ENCODE assay signal across 18 mouse cellular contexts in genomic region chr1:62648116-62648515, GRCm38 (mm10). TPM values are rescaled to one million over a fixed set of nuclear protein-coding genes. Genes with fewer than 3 reads are reported as not detected.
DNase-seq lines count a peak whose midpoint lies in the region; ATAC-seq and TF ChIP-seq lines count a peak whose summit lies in the region.
"Had no signal": no experiment of that assay in that cellular context is flagged by ENCODE, and none has a peak within 500 bp of the region (broad histone marks: within the 10 kb centered on the region; RNA-seq: fewer than 3 reads in every experiment).

No protein-coding gene starts in this region.

- no peak overlapping the region for H3K4me2 ChIP-seq in forebrain, embryonic 14.5 days (ENCODE audit: low read length)
- no peak overlapping the region for H3K4me2 ChIP-seq in forebrain, postnatal 0 days (ENCODE audit: low read depth)
- 0 out of 2 replicates have a peak overlapping the region, but pooled peaks have one; percentile 6 for H3K4me2 ChIP-seq in lung, embryonic 14.5 days
- H3K4me2 ChIP-seq in intestine, postnatal 0 days (replicated peaks; ENCODE audit: low read depth): peak overlapping the region; percentile 25
- H3K4me2 ChIP-seq in stomach, embryonic 15.5 days: peak overlapping the region; percentile 10; the same call in 1 of the 2 replicates
- H3K4me2 ChIP-seq: embryonic facial prominence, embryonic 15.5 days; liver, embryonic 11.5 days had no signal

- no peaks in the 10 kb centered on the region for H3K36me3 ChIP-seq in forebrain, embryonic 14.5 days (ENCODE audit: control insufficient read depth, insufficient read depth, low read length)
- no peaks in the 10 kb centered on the region for H3K36me3 ChIP-seq in forebrain, postnatal 0 days (ENCODE audit: insufficient read depth)
- no peaks in the 10 kb centered on the region for H3K36me3 ChIP-seq in lung, embryonic 14.5 days (ENCODE audit: insufficient read depth)
- H3K36me3 ChIP-seq in intestine, postnatal 0 days (ENCODE audit: control insufficient read depth, insufficient read depth): no peaks in the 10 kb centered on the region
- no peaks in the 10 kb centered on the region for H3K36me3 ChIP-seq in stomach, embryonic 15.5 days
- H3K36me3 ChIP-seq: embryonic facial prominence, embryonic 15.5 days had no signal

- H3K4me1 ChIP-seq in forebrain, embryonic 14.5 days (ENCODE audit: control insufficient read depth, insufficient read depth, low read length): no peaks in the 10 kb centered on the region; the same call in 1 of the 2 replicates
- no peaks in the 10 kb centered on the region for H3K4me1 ChIP-seq in forebrain, postnatal 0 days (ENCODE audit: insufficient read depth)
- H3K4me1 ChIP-seq in lung, embryonic 14.5 days (ENCODE audit: insufficient read depth): no peaks in the 10 kb centered on the region
- no peaks in the 10 kb centered on the region; the same call in 1 of the 2 replicates for H3K4me1 ChIP-seq in intestine, postnatal 0 days (replicated peaks; ENCODE audit: control insufficient read depth, insufficient read depth, low read length)
- peaks cover 5% of the 10 kb centered on the region; the same call in 1 of the 2 replicates for H3K4me1 ChIP-seq in stomach, embryonic 15.5 days

- no peaks in the 10 kb centered on the region for H3K9me3 ChIP-seq in forebrain, embryonic 14.5 days (replicated peaks; ENCODE audit: control insufficient read depth, low read length)
- H3K9me3 ChIP-seq in forebrain, postnatal 0 days (ENCODE audit: low read length): no peaks in the 10 kb centered on the region
- H3K9me3 ChIP-seq in lung, embryonic 14.5 days (ENCODE audit: low read depth, low read length): no peaks in the 10 kb centered on the region
- no peaks in the 10 kb centered on the region for H3K9me3 ChIP-seq in intestine, postnatal 0 days (ENCODE audit: control insufficient read depth)
- H3K9me3 ChIP-seq in stomach, embryonic 15.5 days: no peaks in the 10 kb centered on the region
- H3K9me3 ChIP-seq: embryonic facial prominence, embryonic 15.5 days had no signal

- no peak overlapping the region for H3K4me3 ChIP-seq in forebrain, embryonic 14.5 days (ENCODE audit: low read depth, low read length)
- H3K4me3 ChIP-seq in forebrain, postnatal 0 days (ENCODE audit: low read depth, low read length): no peak overlapping the region
- H3K4me3 ChIP-seq in lung, embryonic 14.5 days (ENCODE audit: low read depth, low read length): no peak overlapping the region
- no peak overlapping the region for H3K4me3 ChIP-seq in intestine, postnatal 0 days (ENCODE audit: low read depth, low read length)
- no peak overlapping the region for H3K4me3 ChIP-seq in stomach, embryonic 15.5 days (replicated peaks)
- H3K4me3 ChIP-seq: embryonic facial prominence, embryonic 15.5 days had no signal

- H3K27ac ChIP-seq in forebrain, embryonic 14.5 days (ENCODE audit: low read depth, low read length): no peak overlapping the region
- no peak overlapping the region for H3K27ac ChIP-seq in forebrain, postnatal 0 days (ENCODE audit: low read depth, low read length)
- H3K27ac ChIP-seq in lung, embryonic 14.5 days (ENCODE audit: low read depth): no peak overlapping the region
- H3K27ac ChIP-seq in intestine, postnatal 0 days (ENCODE audit: low read depth, low read length): no peak overlapping the region
- H3K27ac ChIP-seq in stomach, embryonic 15.5 days: no peak overlapping the region
- H3K27ac ChIP-seq: embryonic facial prominence, embryonic 15.5 days had no signal

- H3K27me3 ChIP-seq in forebrain, embryonic 14.5 days (replicated peaks; ENCODE audit: control insufficient read depth, insufficient read depth, low read length): no peaks in the 10 kb centered on the region
- no peaks in the 10 kb centered on the region for H3K27me3 ChIP-seq in forebrain, postnatal 0 days (ENCODE audit: insufficient read depth, low read length)
- H3K27me3 ChIP-seq in lung, embryonic 14.5 days (ENCODE audit: insufficient read depth, low read length): no peaks in the 10 kb centered on the region
- no peaks in the 10 kb centered on the region for H3K27me3 ChIP-seq in intestine, postnatal 0 days (replicated peaks; ENCODE audit: control insufficient read depth, insufficient read depth, low read length)
- no peaks in the 10 kb centered on the region for H3K27me3 ChIP-seq in stomach, embryonic 15.5 days (replicated peaks)
- H3K27me3 ChIP-seq: embryonic facial prominence, embryonic 15.5 days had no signal

- TF ChIP-seq CTCF in forebrain, postnatal 0 days (IDR thresholded peaks at IDR 0.05; ENCODE audit: low read depth): no peak
- TF ChIP-seq CTCF in lung, embryonic 14.5 days (IDR thresholded peaks at IDR 0.05; ENCODE audit: low read depth): no peak
- no peak for TF ChIP-seq CTCF in intestine, postnatal 0 days (IDR thresholded peaks at IDR 0.05; ENCODE audit: low read depth)

- peak; percentile 34; the same call in 1 of the 2 replicates for ATAC-seq in forebrain, embryonic 14.5 days
- ATAC-seq in forebrain, postnatal 0 days: no peak
- no peak for ATAC-seq in lung, embryonic 14.5 days (ENCODE audit: insufficient read depth)
- ATAC-seq in intestine, postnatal 0 days: no peak
- no peak for ATAC-seq in stomach, embryonic 15.5 days (ENCODE audit: insufficient read depth, low FRiP score, low read depth)
- ATAC-seq: hindbrain, embryonic 16.5 days had no signal

- H3K9ac ChIP-seq in forebrain, embryonic 14.5 days (ENCODE audit: low read length): no peak overlapping the region
- H3K9ac ChIP-seq in forebrain, postnatal 0 days: no peak overlapping the region
- no peak overlapping the region for H3K9ac ChIP-seq in lung, embryonic 14.5 days
- H3K9ac ChIP-seq in intestine, postnatal 0 days (ENCODE audit: low read depth, low read length): no peak overlapping the region
- no peak overlapping the region for H3K9ac ChIP-seq in stomach, embryonic 15.5 days
- H3K9ac ChIP-seq: embryonic facial prominence, embryonic 15.5 days had no signal

- no peak for DNase-seq in forebrain, embryonic 14.5 days (ENCODE audit: low spot score)
- no peak for DNase-seq in forebrain, postnatal 0 days
- DNase-seq in lung, embryonic 14.5 days: peak; percentile 15
- no peak for DNase-seq in lung, postnatal 25 days (ENCODE audit: low spot score)
- DNase-seq in layer of hippocampus, postnatal 25 days (ENCODE audit: extremely low spot score in 1 of 2, low spot score in 1 of 2): no peak
- DNase-seq in adrenal gland, postnatal 10 days: no peak
- DNase-seq: adrenal gland, adult 8-10 months; cerebellum, adult 11 months; gastrocnemius, postnatal 14 days; lung, postnatal 4 days; right cerebral cortex, postnatal 4 days; thymus, adult 2 months had no signal

- WGBS in forebrain, embryonic 14.5 days: 20% methylated on average over 6 of the region's 6 CpGs
- 45% methylated on average over 6 of the region's 6 CpGs for WGBS in forebrain, postnatal 0 days
- 23% methylated on average over 6 of the region's 6 CpGs for WGBS in lung, embryonic 14.5 days
- 34% methylated on average over 6 of the region's 6 CpGs for WGBS in intestine, postnatal 0 days
- 30% methylated on average over 6 of the region's 6 CpGs for WGBS in stomach, embryonic 15.5 days

RNA-seq across cellular contexts. Expression of gene Nrp2, which starts 55.0 kb away (rescaled TPM):
- 16.3 and 23.8 TPM in 2 replicates for polyA plus RNA-seq in forebrain, embryonic 14.5 days (2014; fragmentation: Nextera tagmentation; extraction: Ambion mirVana)
- 63.2 and 120 TPM in 2 replicates for total RNA-seq in forebrain, postnatal 0 days (2014; rRNA removed)
- 16.1 and 31.6 TPM in 2 replicates for polyA plus RNA-seq in forebrain, postnatal 0 days (2015; fragmentation: Nextera tagmentation; extraction: Ambion mirVana)
- polyA plus RNA-seq in lung, embryonic 14.5 days (2014; fragmentation: Nextera tagmentation; extraction: Ambion mirVana): 9.9 and 10.8 TPM in 2 replicates
- polyA plus RNA-seq in intestine, postnatal 0 days (2015; fragmentation: Nextera tagmentation; extraction: Ambion mirVana): 11.7 and 12.7 TPM in 2 replicates
- 28.0 and 35.5 TPM in 2 replicates for polyA plus RNA-seq in stomach, embryonic 15.5 days (2015; fragmentation: Nextera tagmentation; extraction: Ambion mirVana)
- total RNA-seq in layer of hippocampus, postnatal 25 days (2021): 10 to 100 TPM; 53.0 to 65.4 TPM
- 10 to 100 TPM; 43.2 to 58.5 TPM for total RNA-seq in adrenal gland, postnatal 10 days (2021)
- total RNA-seq: MEL had no signal

Comparison
In these comparisons a context has a peak if more than half of its experiments do, and no peak if none do; other contexts are left out.
1. H3K4me2 ChIP-seq: peak in lung, embryonic 14.5 days (single experiment), intestine, postnatal 0 days (single experiment) and stomach, embryonic 15.5 days (single experiment); none in forebrain, embryonic 14.5 days (single experiment) and forebrain, postnatal 0 days (single experiment).